In genomic region chr2:73912264-73912663, GRCm38 (mm10) we compare ENCODE assay signal across 15 mouse cellular contexts. TPM values are rescaled to one million over a fixed set of nuclear protein-coding genes. Genes with fewer than 3 reads are reported as not detected.
DNase-seq lines count a peak whose midpoint lies in the region; ATAC-seq and TF ChIP-seq lines count a peak whose summit lies in the region.
"Had no signal": no experiment of that assay in that cellular context is flagged by ENCODE, and none has a peak within 500 bp of the region (broad histone marks: within the 10 kb centered on the region; RNA-seq: fewer than 3 reads in every experiment).

No protein-coding gene starts in this region.

- no peak for TF ChIP-seq CTCF in gastrocnemius, adult 2 months (IDR thresholded peaks at IDR 0.05)
- TF ChIP-seq CTCF in CH12.LX (conservative IDR thresholded peaks at IDR 0.05 in 1 of 2, IDR thresholded peaks at IDR 0.05 in 1 of 2; ENCODE audit: low read depth in 2 of 2, low read length in 2 of 2), result no peak

- TF ChIP-seq RAD21 in CH12.LX (IDR thresholded peaks at IDR 0.05; ENCODE audit: low read depth, low read length), result no peak

- WGBS in liver, embryonic 13.5 days (ENCODE audit: insufficient replicate concordance), result 34% methylated on average over 3 of the region's 3 CpGs
- WGBS in hindbrain, embryonic 16.5 days, result 75% methylated on average over 3 of the region's 3 CpGs
- 84% methylated on average over 3 of the region's 3 CpGs for WGBS in midbrain, embryonic 10.5 days

- H3K27ac ChIP-seq in gastrocnemius, adult 2 months, result peak overlapping the region; percentile 100
- H3K27ac ChIP-seq in CH12.LX (ENCODE audit: insufficient read depth, low read depth), result no peak overlapping the region
- 0 out of 2 replicates have a peak overlapping the region, but pooled peaks have one; percentile 82 for H3K27ac ChIP-seq in liver, embryonic 13.5 days
- H3K27ac ChIP-seq in hindbrain, embryonic 16.5 days (ENCODE audit: low read depth, low read length), result no peak overlapping the region
- H3K27ac ChIP-seq in midbrain, embryonic 10.5 days (replicated peaks), result no peak overlapping the region; the same call in 1 of the 2 replicates

- intact Hi-C loops in gastrocnemius, adult 2 months (cut with DNase I), result loop anchor here (10.0 kb wide), 1 partner anchor 337 kb away; no protein-coding TSS in a partner anchor
- intact Hi-C loops in gastrocnemius, postnatal 14 days (cut with DNase I; ENCODE audit: low total_unique reads), result no loop called here

- no peak overlapping the region; the same call in 1 of the 2 replicates for H3K4me3 ChIP-seq in gastrocnemius, adult 2 months
- peak overlapping the region; percentile 79 to 97 (median 96) for H3K4me3 ChIP-seq in CH12.LX (replicated peaks in 1 of 3; ENCODE audit: low read depth in 2 of 3, low read length in 2 of 3, poor library complexity in 1 of 3)
- H3K4me3 ChIP-seq in liver, embryonic 13.5 days (replicated peaks), result peak overlapping the region; percentile 97; the same call in 1 of the 2 replicates
- no peak overlapping the region for H3K4me3 ChIP-seq in hindbrain, embryonic 16.5 days (ENCODE audit: low read length)
- no peak overlapping the region for H3K4me3 ChIP-seq in midbrain, embryonic 10.5 days

- peak; percentile 58 for TF ChIP-seq POLR2A in CH12.LX (IDR thresholded peaks at IDR 0.05; ENCODE audit: low read depth, low read length)

- peaks cover 21% of the 10 kb centered on the region; the same call in 1 of the 2 replicates for H3K79me2 ChIP-seq in CH12.LX (replicated peaks; ENCODE audit: control insufficient read depth, extremely low read depth, insufficient read depth, poor library complexity, severe bottlenecking)

- peaks cover 3 to 22% of the 10 kb centered on the region in 2 experiments; a peak in 2 of 4 replicates for H3K4me1 ChIP-seq in CH12.LX (ENCODE audit: control insufficient read depth in 1 of 2, insufficient read depth in 2 of 2)
- peaks cover 29% of the 10 kb centered on the region for H3K4me1 ChIP-seq in liver, embryonic 13.5 days (replicated peaks)
- peaks cover 11% of the 10 kb centered on the region for H3K4me1 ChIP-seq in hindbrain, embryonic 16.5 days (ENCODE audit: control insufficient read depth, insufficient read depth, low read depth, low read length)
- H3K4me1 ChIP-seq in midbrain, embryonic 10.5 days, result peaks cover 19% of the 10 kb centered on the region

- peak overlapping the region; percentile 64 for H3K4me2 ChIP-seq in CH12.LX (ENCODE audit: insufficient read depth, low read depth, poor library complexity, severe bottlenecking)
- peak overlapping the region; percentile 87 for H3K4me2 ChIP-seq in liver, embryonic 13.5 days
- H3K4me2 ChIP-seq in hindbrain, embryonic 16.5 days (ENCODE audit: low read length), result no peak overlapping the region

- no peaks in the 10 kb centered on the region for H3K9me3 ChIP-seq in CH12.LX (replicated peaks; ENCODE audit: low read length)
- H3K9me3 ChIP-seq in liver, embryonic 13.5 days (replicated peaks), result no peaks in the 10 kb centered on the region
- H3K9me3 ChIP-seq in hindbrain, embryonic 16.5 days (ENCODE audit: control insufficient read depth, low read length), result no peaks in the 10 kb centered on the region
- no peaks in the 10 kb centered on the region for H3K9me3 ChIP-seq in midbrain, embryonic 10.5 days (replicated peaks)
- H3K9me3 ChIP-seq: intestine, embryonic 15.5 days; lung, embryonic 15.5 days; midbrain, embryonic 12.5 days had no signal

- in situ Hi-C loops in CH12.LX (cut with MboI; ENCODE audit: low pct_ligation_motif_present, low pct_unique_long_range_greater_than_20kb, low sequenced_read_pairs), result no loop called here

- H3K9ac ChIP-seq in CH12.LX (ENCODE audit: insufficient read depth, low read depth), result peak overlapping the region; percentile 82
- H3K9ac ChIP-seq in liver, embryonic 13.5 days, result 0 out of 2 replicates have a peak overlapping the region, but pooled peaks have one; percentile 99
- no peak overlapping the region for H3K9ac ChIP-seq in hindbrain, embryonic 16.5 days (ENCODE audit: low read depth, low read length)

- H3K36me3 ChIP-seq in CH12.LX (replicated peaks in 1 of 2; ENCODE audit: control insufficient read depth in 1 of 2, insufficient read depth in 1 of 2, low read length in 1 of 2), result peaks cover 20 to 27% of the 10 kb centered on the region in 2 experiments
- H3K36me3 ChIP-seq in liver, embryonic 13.5 days, result peaks cover 20% of the 10 kb centered on the region
- H3K36me3 ChIP-seq in hindbrain, embryonic 16.5 days (ENCODE audit: control insufficient read depth, insufficient read depth, low read length), result peaks cover 19% of the 10 kb centered on the region
- H3K36me3 ChIP-seq in midbrain, embryonic 10.5 days, result peaks cover 27% of the 10 kb centered on the region

- DNase-seq in gastrocnemius, adult 2 months, result no peak
- no peak for DNase-seq in gastrocnemius, postnatal 14 days
- DNase-seq in 3134 (ENCODE audit: extremely low read depth, insufficient read length, low spot score), result peak; percentile 21
- peak; percentile 71 for DNase-seq in CH12.LX (ENCODE audit: extremely low read depth)
- DNase-seq in liver, embryonic 13.5 days, result no peak
- DNase-seq in layer of hippocampus, adult 11-12 months (ENCODE audit: low spot score), result no peak
- no peak for DNase-seq in midbrain, embryonic 10.5 days (ENCODE audit: low spot score)
- DNase-seq: cerebellum, adult 9-10 months; kidney, postnatal 14 days; left cerebral cortex, postnatal 4 days; right cerebral cortex, postnatal 14 days had no signal

- no peak for ATAC-seq in liver, embryonic 13.5 days (ENCODE audit: low read depth)
- no peak for ATAC-seq in hindbrain, embryonic 16.5 days
- ATAC-seq: intestine, embryonic 15.5 days had no signal

- no peak; the same call in 1 of the 2 replicates for TF ChIP-seq EP300 in CH12.LX (IDR thresholded peaks at IDR 0.05; ENCODE audit: low read length)

- H3K27me3 ChIP-seq in CH12.LX (replicated peaks), result no peaks in the 10 kb centered on the region
- H3K27me3 ChIP-seq in liver, embryonic 13.5 days, result 0 out of 2 replicates have a peak, but pooled peaks cover 3% of the 10 kb centered on the region
- no peaks in the 10 kb centered on the region for H3K27me3 ChIP-seq in hindbrain, embryonic 16.5 days (replicated peaks; ENCODE audit: control insufficient read depth, insufficient read depth, low read length)
- no peaks in the 10 kb centered on the region for H3K27me3 ChIP-seq in midbrain, embryonic 10.5 days (ENCODE audit: low read depth, poor library complexity, severe bottlenecking)
- H3K27me3 ChIP-seq: intestine, embryonic 15.5 days; lung, embryonic 15.5 days; midbrain, embryonic 12.5 days had no signal

- dilution Hi-C loops in CH12.LX (cut with MboI; ENCODE audit: extremely low pct_ligation_motif_present, extremely low pct_unique_long_range_greater_than_20kb, low sequenced_read_pairs), result no loop called here

TF ChIP-seq in CH12.LX, 34 proteins besides CTCF, POLR2A, EP300 and RAD21:
- TF ChIP-seq TCF12 (IDR thresholded peaks at IDR 0.05; ENCODE audit: low read depth, low read length) (peak; percentile 27; the same call in 1 of the 2 replicates), UBTF (IDR thresholded peaks at IDR 0.05; ENCODE audit: low read depth, low read length) (no peak), IRF4 (IDR thresholded peaks at IDR 0.05; ENCODE audit: low read depth, low read length) (peak; percentile 32; the same call in 1 of the 2 replicates), MAZ (IDR thresholded peaks at IDR 0.05; ENCODE audit: low read depth, low read length) (peak; percentile 88), ZNF384 (IDR thresholded peaks at IDR 0.05; ENCODE audit: low read depth, low read length) (no peak), TBP (conservative IDR thresholded peaks at IDR 0.05; ENCODE audit: low read depth, low read length) (0 out of 2 replicates have a peak, but pooled peaks have one; percentile 54)

RNA-seq across cellular contexts. Expression of gene Atp5g3, which starts 1.1 kb away (rescaled TPM):
- 1,000 to 10,000 TPM in 1 of 2 experiments, 100 to 1,000 TPM in 1; 956 to 1,535 TPM for total RNA-seq in gastrocnemius, adult 2 months (2021)
- total RNA-seq in gastrocnemius, postnatal 14 days (2021), result 1,000 to 10,000 TPM; 1,655 to 1,960 TPM
- total RNA-seq in CH12.LX (2012; rRNA removed) (316 and 401 TPM in 2 replicates), CH12.LX (2014; rRNA removed) (427 and 444 TPM in 2 replicates)
- 453 and 504 TPM in 2 replicates for polyA plus RNA-seq in CH12.LX (2012; ENCODE audit: insufficient read length, low read depth)
- 848 and 919 TPM in 2 replicates for polyA plus RNA-seq in liver, embryonic 13.5 days (2015; fragmentation: Nextera tagmentation; extraction: Ambion mirVana)
- 1,200 and 1,339 TPM in 2 replicates for polyA plus RNA-seq in hindbrain, embryonic 16.5 days (2015; fragmentation: Nextera tagmentation; extraction: Ambion mirVana)
- 839 and 936 TPM in 2 replicates for polyA plus RNA-seq in midbrain, embryonic 10.5 days (2016; fragmentation: Nextera tagmentation; extraction: Ambion mirVana)

RNA-seq across cellular contexts. Expression of gene Atf2, which starts 19.8 kb away (rescaled TPM):
- 10 to 100 TPM; 25.2 to 27.5 TPM for total RNA-seq in gastrocnemius, adult 2 months (2021)
- total RNA-seq in gastrocnemius, postnatal 14 days (2021), result 10 to 100 TPM; 16.6 to 20.4 TPM
- total RNA-seq in CH12.LX (2012; rRNA removed) (15.4 and 15.9 TPM in 2 replicates), CH12.LX (2014; rRNA removed) (24.9 and 25.8 TPM in 2 replicates)
- 32.0 and 40.9 TPM in 2 replicates for polyA plus RNA-seq in CH12.LX (2012; ENCODE audit: insufficient read length, low read depth)
- 18.5 and 28.3 TPM in 2 replicates for polyA plus RNA-seq in liver, embryonic 13.5 days (2015; fragmentation: Nextera tagmentation; extraction: Ambion mirVana)
- 97.1 and 103 TPM in 2 replicates for polyA plus RNA-seq in hindbrain, embryonic 16.5 days (2015; fragmentation: Nextera tagmentation; extraction: Ambion mirVana)
- 85.5 and 89.4 TPM in 2 replicates for polyA plus RNA-seq in midbrain, embryonic 10.5 days (2016; fragmentation: Nextera tagmentation; extraction: Ambion mirVana)

Comparison
In these comparisons a context has a peak if more than half of its experiments do, and no peak if none do; other contexts are left out.
1. DNase-seq: peak in 3134 (single experiment) and CH12.LX (single experiment); none in gastrocnemius, adult 2 months (single experiment), gastrocnemius, postnatal 14 days (single experiment), liver, embryonic 13.5 days (single experiment), layer of hippocampus, adult 11-12 months (single experiment) and midbrain, embryonic 10.5 days (single experiment).
2. H3K27ac ChIP-seq: peak in gastrocnemius, adult 2 months (single experiment) and liver, embryonic 13.5 days (single experiment); none in CH12.LX (single experiment), hindbrain, embryonic 16.5 days (single experiment) and midbrain, embryonic 10.5 days (single experiment).
3. H3K4me3 ChIP-seq: peak in CH12.LX (3 of 3) and liver, embryonic 13.5 days (single experiment); none in gastrocnemius, adult 2 months (single experiment), hindbrain, embryonic 16.5 days (single experiment) and midbrain, embryonic 10.5 days (single experiment).